Mouse (Mus musculus): ENCODE measurements at regions not wholly inside any gene's neighbourhood (a gene's known extent, or its start where the extent isn't known, plus 50 kb on each side); places are given as distances from the start of the nearest gene placed in this dataset.
"Not testable (repeated sequence)": the region's sequence is repeated elsewhere in the genome, so short reads cannot be mapped to it uniquely, and the experiment has no call there.

DNA sequence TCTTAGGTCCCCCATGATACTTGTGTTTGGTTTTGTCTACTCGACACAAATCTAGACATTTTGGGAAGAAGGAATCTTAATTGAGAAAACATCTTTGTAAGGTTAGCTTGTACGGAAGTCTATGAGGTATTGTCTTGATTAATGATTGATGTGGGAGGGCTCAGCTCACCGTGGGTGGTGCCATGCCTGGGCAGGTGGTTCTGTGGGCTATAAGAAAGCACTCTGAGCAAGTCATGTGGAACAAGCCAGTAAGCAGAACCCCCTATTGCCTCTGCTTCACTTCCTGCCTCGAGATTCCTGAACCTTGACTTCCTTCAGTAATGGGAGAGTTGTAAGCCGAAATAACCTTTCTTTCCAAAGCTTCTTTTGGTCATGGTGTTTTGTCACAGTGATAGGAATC, 174.6 kb upstream of the Mpdz start:
- no peaks in the 10 kb centered on the region for H3K27me3 ChIP-seq
- no peaks in the 10 kb centered on the region for H3K4me1 ChIP-seq (replicated peaks)
- no peak overlapping the region for H3K4me2 ChIP-seq
- no peak for DNase-seq
- no peak overlapping the region for H3K27ac ChIP-seq
- 42% methylated on average over 5 of the region's 5 CpGs for WGBS (ENCODE audit: insufficient replicate concordance)
- no peak for ATAC-seq (ENCODE audit: low read depth)
- no peak overlapping the region for H3K4me3 ChIP-seq (replicated peaks)
- H3K36me3 ChIP-seq = no peaks in the 10 kb centered on the region
- no peak overlapping the region for H3K9ac ChIP-seq
- no peaks in the 10 kb centered on the region for H3K9me3 ChIP-seq (replicated peaks)

DNA sequence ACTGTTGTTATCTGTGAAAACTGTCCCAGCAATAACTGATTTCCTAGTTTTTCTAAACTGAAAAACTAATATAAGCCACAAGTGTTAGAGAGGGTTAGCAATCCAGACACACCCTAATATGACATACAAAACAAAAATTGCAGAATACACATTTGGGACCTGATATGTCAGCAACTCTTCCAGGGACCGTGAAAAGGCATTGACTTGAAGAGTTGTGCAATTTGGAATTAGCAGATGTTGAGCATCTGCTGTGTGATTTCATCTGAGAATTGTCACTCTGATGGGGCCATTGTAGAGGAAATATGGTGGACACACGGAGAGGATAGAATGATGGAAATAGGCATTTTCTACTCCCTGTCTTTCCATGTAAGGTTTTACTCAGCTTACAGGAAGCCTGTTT, 168.6 kb upstream of the Mpdz start:
- H3K4me1 ChIP-seq (replicated peaks) = no peaks in the 10 kb centered on the region
- H3K9me3 ChIP-seq (replicated peaks) = no peaks in the 10 kb centered on the region
- no peak overlapping the region for H3K9ac ChIP-seq
- no peak overlapping the region for H3K4me3 ChIP-seq (replicated peaks)
- H3K27me3 ChIP-seq = no peaks in the 10 kb centered on the region
- no peaks in the 10 kb centered on the region for H3K36me3 ChIP-seq
- no peak overlapping the region for H3K27ac ChIP-seq
- ATAC-seq (ENCODE audit: low read depth) (no peak), DNase-seq (no peak)
- 55% methylated on average over 2 of the region's 2 CpGs for WGBS (ENCODE audit: insufficient replicate concordance)
- no peak overlapping the region for H3K4me2 ChIP-seq

DNA sequence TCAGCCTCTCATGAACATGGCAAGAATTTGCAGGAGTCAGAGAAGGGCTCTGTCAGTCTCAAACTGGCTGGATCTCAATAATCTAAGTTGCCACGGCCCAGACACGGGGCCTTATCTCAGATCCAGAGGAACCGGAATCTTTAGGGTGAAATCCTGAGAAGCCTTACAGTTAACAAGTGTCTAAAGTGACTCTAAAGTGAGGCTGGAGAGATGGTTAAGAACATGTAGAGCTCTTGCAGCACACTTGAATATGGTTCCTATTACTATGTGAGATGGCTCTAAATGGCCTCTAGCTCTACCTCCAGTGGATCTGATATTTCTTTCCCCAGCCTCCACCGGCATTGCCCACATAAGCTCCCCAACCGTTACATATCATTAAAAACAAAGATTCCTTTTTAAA, 157.8 kb upstream of the Mpdz start:
- Histone ChIP-seq H3K9me3 (replicated peaks) (no peaks in the 10 kb centered on the region), H3K4me3 (replicated peaks) (no peak overlapping the region), H3K36me3 (no peaks in the 10 kb centered on the region), H3K27me3 (no peaks in the 10 kb centered on the region), H3K4me1 (replicated peaks) (no peaks in the 10 kb centered on the region), H3K4me2 (no peak overlapping the region), H3K9ac (no peak overlapping the region), H3K27ac (no peak overlapping the region)
- ATAC-seq (ENCODE audit: low read depth) = no peak
- no peak for DNase-seq
- 69% methylated on average over 5 of the region's 5 CpGs for WGBS (ENCODE audit: insufficient replicate concordance)

DNA sequence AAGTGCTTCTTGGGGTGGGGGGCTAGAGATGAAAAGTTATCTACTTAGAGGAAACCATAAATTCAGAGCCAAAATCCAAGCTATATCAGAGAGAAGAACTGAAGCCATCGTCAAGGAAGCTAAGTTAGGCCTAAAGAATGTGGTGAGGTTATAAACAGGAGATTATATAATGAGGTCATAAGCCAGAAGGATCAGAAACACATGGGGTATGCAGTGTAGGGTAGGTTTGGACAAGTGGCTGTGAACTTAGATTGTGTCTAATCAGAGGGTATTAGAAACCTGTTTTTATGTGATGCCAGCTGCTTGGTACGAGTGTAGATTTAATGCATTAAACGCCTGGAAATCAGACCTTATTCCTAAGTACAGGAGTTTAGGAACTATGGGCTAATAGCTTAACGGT, 154.8 kb upstream of the Mpdz start:
- no peaks in the 10 kb centered on the region for H3K9me3 ChIP-seq (replicated peaks)
- H3K27ac ChIP-seq = no peak overlapping the region
- no peak for DNase-seq
- ATAC-seq (ENCODE audit: low read depth) = no peak
- H3K9ac ChIP-seq = no peak overlapping the region
- no peaks in the 10 kb centered on the region for H3K36me3 ChIP-seq
- WGBS (ENCODE audit: insufficient replicate concordance) = 68% methylated on average over 4 of the region's 4 CpGs
- H3K4me1 ChIP-seq (replicated peaks) = no peaks in the 10 kb centered on the region
- no peak overlapping the region for H3K4me2 ChIP-seq
- H3K4me3 ChIP-seq (replicated peaks) = no peak overlapping the region
- H3K27me3 ChIP-seq = no peaks in the 10 kb centered on the region

DNA sequence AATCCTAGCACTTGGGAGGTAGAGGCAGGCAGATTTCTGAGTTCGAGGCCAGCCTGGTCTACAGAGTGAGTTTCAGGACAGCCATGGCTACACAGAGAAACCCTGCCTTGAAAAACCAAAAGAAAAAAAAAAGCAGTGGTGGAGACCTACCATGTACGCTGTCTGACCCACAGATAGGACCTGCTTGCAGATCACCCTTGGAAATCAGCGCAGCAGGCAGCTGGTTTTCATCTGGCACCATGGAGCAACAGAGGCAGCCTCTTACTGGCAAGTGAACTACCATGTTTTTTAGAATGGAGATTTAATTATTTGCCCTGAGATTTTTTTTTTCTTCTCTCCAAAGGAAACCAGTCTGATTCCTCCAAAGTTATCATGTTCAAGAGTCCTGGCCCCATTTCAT, 150.8 kb upstream of the Mpdz start:
- not testable (repeated sequence) for H3K9ac ChIP-seq; DNase-seq; H3K36me3 ChIP-seq; ATAC-seq (ENCODE audit: low read depth); H3K9me3 ChIP-seq (replicated peaks); H3K4me2 ChIP-seq; H3K4me1 ChIP-seq (replicated peaks); H3K27ac ChIP-seq; H3K4me3 ChIP-seq (replicated peaks); H3K27me3 ChIP-seq
- WGBS (ENCODE audit: insufficient replicate concordance) = 55% methylated on average over 3 of the region's 3 CpGs

DNA sequence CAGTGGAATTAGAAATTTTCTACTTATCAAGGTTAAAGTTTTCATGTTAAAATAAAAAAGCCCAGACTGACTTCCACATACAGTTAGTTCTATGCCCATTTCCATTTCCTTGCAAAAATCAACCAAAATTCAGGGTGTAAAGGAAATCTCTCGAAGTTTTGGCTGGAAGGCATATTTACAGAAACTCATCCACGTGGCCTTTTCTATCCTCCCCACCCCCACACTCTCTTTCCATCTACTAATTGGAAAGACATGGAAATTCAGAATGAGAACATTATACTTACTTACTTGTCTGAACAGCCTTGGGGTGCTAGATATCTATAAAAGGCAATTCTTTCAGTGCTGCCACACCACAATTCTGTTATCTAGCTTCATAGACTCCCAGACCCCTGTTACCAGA, 139.9 kb upstream of the Mpdz start:
- Histone ChIP-seq H3K9ac (no peak overlapping the region), H3K4me1 (replicated peaks) (no peaks in the 10 kb centered on the region), H3K27me3 (no peaks in the 10 kb centered on the region), H3K9me3 (replicated peaks) (no peaks in the 10 kb centered on the region), H3K4me3 (replicated peaks) (no peak overlapping the region), H3K4me2 (no peak overlapping the region), H3K36me3 (no peaks in the 10 kb centered on the region), H3K27ac (no peak overlapping the region)
- ATAC-seq (ENCODE audit: low read depth) = no peak
- DNase-seq = no peak
- 39% methylated on average over 2 of the region's 2 CpGs for WGBS (ENCODE audit: insufficient replicate concordance)

DNA sequence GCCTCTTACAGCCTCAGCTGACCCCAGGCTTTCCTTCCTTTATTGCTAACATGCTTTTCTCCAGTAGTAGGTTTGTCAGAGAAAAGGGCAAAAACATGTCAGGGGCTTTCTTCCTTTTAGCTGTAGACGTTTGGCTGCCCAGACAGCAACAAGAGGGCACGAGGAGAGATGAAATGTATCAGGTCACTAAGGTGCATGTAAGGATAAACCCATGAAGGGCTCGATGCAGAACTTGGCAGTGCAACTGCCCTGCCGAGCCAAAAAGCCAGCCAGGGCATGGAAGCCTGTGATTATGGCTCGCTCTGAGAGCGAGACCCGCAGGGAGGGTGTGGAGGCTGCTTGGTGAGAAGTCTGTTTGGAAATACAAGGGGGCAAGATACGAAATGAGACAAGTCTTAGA, 137.9 kb upstream of the Mpdz start:
- Histone ChIP-seq H3K4me1 (replicated peaks) (no peaks in the 10 kb centered on the region), H3K27ac (no peak overlapping the region), H3K27me3 (no peaks in the 10 kb centered on the region), H3K36me3 (no peaks in the 10 kb centered on the region), H3K9ac (no peak overlapping the region), H3K4me2 (no peak overlapping the region), H3K4me3 (replicated peaks) (no peak overlapping the region), H3K9me3 (replicated peaks) (no peaks in the 10 kb centered on the region)
- WGBS (ENCODE audit: insufficient replicate concordance) = 57% methylated on average over 8 of the region's 8 CpGs
- DNase-seq (no peak), ATAC-seq (ENCODE audit: low read depth) (no peak)

DNA sequence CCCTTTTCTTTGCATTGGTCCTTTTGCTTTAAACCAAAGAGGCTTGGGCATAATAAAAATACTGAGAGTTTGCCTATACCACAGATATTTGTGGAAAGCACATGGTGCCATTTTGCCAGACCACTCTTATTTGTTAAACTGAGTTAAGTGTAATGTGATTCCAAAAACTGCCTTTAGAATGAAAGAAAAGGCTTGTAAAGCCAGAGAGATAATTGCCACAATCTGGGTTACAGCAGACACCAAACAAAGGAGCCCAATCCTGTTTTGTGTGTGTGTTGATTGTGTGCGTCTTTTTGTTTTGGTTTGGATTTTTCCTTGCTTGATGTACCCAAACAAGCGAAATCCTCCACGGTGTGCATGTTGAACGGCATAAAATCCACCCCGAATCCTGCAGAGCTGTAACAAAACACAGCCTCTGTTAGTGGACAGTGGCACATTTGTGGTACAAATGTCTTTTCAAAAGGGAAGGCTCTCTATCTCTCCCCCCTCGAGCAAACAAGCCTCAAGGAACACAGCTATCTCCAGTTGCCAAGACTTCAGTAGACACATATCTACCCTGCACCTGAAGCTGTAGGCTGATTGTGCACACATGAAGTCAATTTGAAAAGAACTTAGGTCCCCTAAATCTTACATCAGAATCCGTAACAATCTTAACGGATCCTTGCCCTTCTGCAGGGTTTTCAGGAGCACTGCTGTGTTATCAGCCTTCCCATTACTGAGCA, 136.9 kb upstream of the Mpdz start:
- H3K27me3 ChIP-seq = no peaks in the 10 kb centered on the region
- H3K4me2 ChIP-seq = no peak overlapping the region
- no peak overlapping the region for H3K4me3 ChIP-seq (replicated peaks)
- 64% methylated on average over 8 of the region's 8 CpGs for WGBS (ENCODE audit: insufficient replicate concordance)
- no peak overlapping the region for H3K9ac ChIP-seq
- no peaks in the 10 kb centered on the region for H3K4me1 ChIP-seq (replicated peaks)
- H3K9me3 ChIP-seq (replicated peaks) = no peaks in the 10 kb centered on the region
- DNase-seq = no peak
- ATAC-seq (ENCODE audit: low read depth) = no peak
- no peak overlapping the region for H3K27ac ChIP-seq
- no peaks in the 10 kb centered on the region for H3K36me3 ChIP-seq

DNA sequence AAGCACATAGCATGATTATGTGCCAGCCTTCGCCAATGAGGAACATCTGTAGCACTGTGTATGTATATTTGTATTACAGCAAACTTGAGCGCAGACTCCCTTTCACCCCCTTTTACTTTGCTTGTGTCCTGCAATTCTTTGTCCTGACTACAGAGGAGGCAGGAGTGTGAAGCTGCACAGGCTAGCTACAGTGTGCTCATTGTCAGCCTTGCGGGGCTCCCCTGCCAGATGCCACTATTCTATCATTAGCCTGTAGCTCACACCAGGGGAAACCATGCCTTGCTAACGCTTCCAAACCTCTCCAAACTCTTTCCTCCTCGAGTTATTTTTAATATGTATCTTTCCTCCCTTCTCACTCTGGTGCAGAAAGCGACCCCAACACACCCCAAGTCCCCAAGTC, 136.4 kb upstream of the Mpdz start:
- Histone ChIP-seq H3K4me3 (replicated peaks) (no peak overlapping the region), H3K9me3 (replicated peaks) (no peaks in the 10 kb centered on the region), H3K4me1 (replicated peaks) (no peaks in the 10 kb centered on the region), H3K9ac (no peak overlapping the region), H3K27ac (no peak overlapping the region), H3K36me3 (no peaks in the 10 kb centered on the region), H3K27me3 (no peaks in the 10 kb centered on the region), H3K4me2 (no peak overlapping the region)
- no peak for DNase-seq
- ATAC-seq (ENCODE audit: low read depth) = no peak
- WGBS (ENCODE audit: insufficient replicate concordance) = 58% methylated on average over 6 of the region's 6 CpGs

DNA sequence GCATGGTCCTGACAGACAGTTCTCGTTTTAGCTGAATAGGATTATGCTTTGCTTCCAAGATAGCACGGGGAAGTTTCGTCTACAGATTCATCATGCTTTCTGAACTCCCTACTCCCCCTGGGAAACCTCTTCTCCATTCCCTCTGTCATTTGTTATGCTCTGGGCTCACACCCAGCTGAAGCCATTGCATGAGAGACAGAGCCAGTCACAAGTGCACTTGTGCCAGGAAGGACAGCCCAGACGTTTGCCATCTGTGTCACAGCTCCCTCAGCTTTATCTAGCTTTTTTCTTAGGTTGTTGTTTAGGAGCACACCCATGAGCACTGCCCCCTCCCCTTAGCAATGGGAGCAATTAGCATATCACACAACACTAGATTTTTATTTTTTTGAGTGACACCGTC, 131.2 kb upstream of the Mpdz start:
- Histone ChIP-seq H3K9ac (no peak overlapping the region), H3K27ac (no peak overlapping the region), H3K4me1 (replicated peaks) (no peaks in the 10 kb centered on the region), H3K9me3 (replicated peaks) (no peaks in the 10 kb centered on the region), H3K4me2 (no peak overlapping the region), H3K36me3 (no peaks in the 10 kb centered on the region), H3K4me3 (replicated peaks) (no peak overlapping the region), H3K27me3 (no peaks in the 10 kb centered on the region)
- ATAC-seq (ENCODE audit: low read depth) (no peak), DNase-seq (no peak)
- WGBS (ENCODE audit: insufficient replicate concordance) = 53% methylated on average over 5 of the region's 5 CpGs

DNA sequence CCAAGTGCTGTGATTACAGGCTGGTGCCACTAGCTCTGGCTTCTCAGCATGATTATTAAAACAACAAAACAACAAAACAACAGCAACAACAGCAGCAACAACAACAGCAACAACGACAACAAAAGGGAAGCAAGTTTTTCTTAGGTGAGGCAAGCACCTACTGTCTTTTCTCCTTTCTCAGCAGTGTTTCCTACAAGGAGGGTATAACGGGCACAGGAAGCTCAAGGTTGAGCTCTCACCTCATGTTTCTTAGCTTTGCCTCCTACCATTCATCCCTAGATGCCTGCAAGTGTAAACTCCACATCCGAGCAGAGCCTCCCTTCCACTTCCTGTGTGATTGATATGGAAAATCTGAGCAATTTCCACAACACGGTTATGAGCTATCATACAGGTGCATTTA, 128.1 kb upstream of the Mpdz start:
- ATAC-seq (ENCODE audit: low read depth) (no peak), DNase-seq (no peak)
- no peaks in the 10 kb centered on the region for H3K9me3 ChIP-seq (replicated peaks)
- H3K9ac ChIP-seq = no peak overlapping the region
- no peaks in the 10 kb centered on the region for H3K4me1 ChIP-seq (replicated peaks)
- H3K4me2 ChIP-seq = no peak overlapping the region
- 55% methylated on average over 4 of the region's 4 CpGs for WGBS (ENCODE audit: insufficient replicate concordance)
- no peaks in the 10 kb centered on the region for H3K27me3 ChIP-seq
- H3K27ac ChIP-seq = no peak overlapping the region
- H3K36me3 ChIP-seq = no peaks in the 10 kb centered on the region
- H3K4me3 ChIP-seq (replicated peaks) = no peak overlapping the region

DNA sequence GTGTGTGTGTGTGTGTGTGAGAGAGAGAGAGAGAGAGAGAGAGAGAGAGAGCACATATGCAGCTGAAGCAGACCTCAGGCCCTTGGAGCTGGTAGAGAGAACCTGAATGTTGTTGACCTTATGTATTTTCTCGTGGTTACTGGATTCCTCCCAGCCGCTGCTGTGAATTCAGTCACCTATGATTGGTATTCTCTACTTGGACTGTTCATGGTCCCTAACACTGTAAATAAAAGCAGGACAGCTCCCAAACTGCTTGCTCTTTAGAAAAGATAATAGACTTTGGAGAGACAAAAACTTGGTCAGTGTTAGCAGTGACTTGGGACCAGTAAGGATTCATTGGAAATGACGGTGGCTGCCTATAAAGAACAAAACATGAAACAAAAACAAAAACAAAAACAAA, 126.9 kb upstream of the Mpdz start:
- H3K9ac ChIP-seq = no peak overlapping the region
- H3K27me3 ChIP-seq = no peaks in the 10 kb centered on the region
- no peak overlapping the region for H3K27ac ChIP-seq
- DNase-seq (no peak), ATAC-seq (ENCODE audit: low read depth) (no peak)
- H3K9me3 ChIP-seq (replicated peaks) = no peaks in the 10 kb centered on the region
- 69% methylated on average over 3 of the region's 3 CpGs for WGBS (ENCODE audit: insufficient replicate concordance)
- H3K4me1 ChIP-seq (replicated peaks) = no peaks in the 10 kb centered on the region
- H3K4me3 ChIP-seq (replicated peaks) = no peak overlapping the region
- no peak overlapping the region for H3K4me2 ChIP-seq
- no peaks in the 10 kb centered on the region for H3K36me3 ChIP-seq

Data from liver, embryonic 13.5 days (tissue).